15 mouse cellular contexts compared by ENCODE assay signal in genomic region chr4:95097942-95098721, GRCm38 (mm10). TPM values are rescaled to one million over a fixed set of nuclear protein-coding genes. Genes with fewer than 3 reads are reported as not detected.
DNase-seq lines count a peak whose midpoint lies in the region; ATAC-seq lines count a peak whose summit lies in the region.
"Had no signal": no experiment of that assay in that cellular context is flagged by ENCODE, and none has a peak within 500 bp of the region (broad histone marks: within the 10 kb centered on the region; RNA-seq: fewer than 3 reads in every experiment).

No protein-coding gene starts in this region.

- peak; percentile 46 for DNase-seq in hindbrain, embryonic 10.5 days (ENCODE audit: low spot score)
- DNase-seq in 3T3-L1 (ENCODE audit: low read depth, low spot score), result peak; percentile 91
- peak; percentile 61 for DNase-seq in embryo, embryonic 11 days
- no peak for DNase-seq in limb, embryonic 10.5 days (ENCODE audit: low spot score)
- DNase-seq in frontal cortex, postnatal 36 days (ENCODE audit: low spot score in 2 of 2), result no peak
- no peak for DNase-seq in testis, postnatal 14 days (ENCODE audit: low spot score)
- no peak for DNase-seq in adrenal gland, adult 8-10 months
- DNase-seq: cerebellum, adult 11-12 months; heart, adult 18-20 months; heart, postnatal 10 days; right cerebral cortex, postnatal 25 days had no signal

- no peak for ATAC-seq in hindbrain, embryonic 16.5 days
- ATAC-seq: hindbrain, postnatal 0 days had no signal

- H3K27ac ChIP-seq in hindbrain, embryonic 10.5 days, result no peak overlapping the region
- H3K27ac ChIP-seq in hindbrain, embryonic 16.5 days (ENCODE audit: low read depth, low read length), result no peak overlapping the region
- peak overlapping the region; percentile 66 for H3K27ac ChIP-seq in limb, embryonic 10.5 days
- H3K27ac ChIP-seq: hindbrain, postnatal 0 days; kidney, embryonic 15.5 days had no signal

- peaks cover 11% of the 10 kb centered on the region for H3K4me1 ChIP-seq in hindbrain, embryonic 10.5 days (replicated peaks)
- no peaks in the 10 kb centered on the region; the same call in 1 of the 2 replicates for H3K4me1 ChIP-seq in hindbrain, embryonic 16.5 days (ENCODE audit: control insufficient read depth, insufficient read depth, low read depth, low read length)
- peaks cover 37% of the 10 kb centered on the region for H3K4me1 ChIP-seq in limb, embryonic 10.5 days

- H3K9ac ChIP-seq in hindbrain, embryonic 16.5 days (ENCODE audit: low read depth, low read length), result no peak overlapping the region
- H3K9ac ChIP-seq: kidney, embryonic 15.5 days had no signal

- 0 out of 2 replicates have a peak, but pooled peaks cover 2% of the 10 kb centered on the region for H3K9me3 ChIP-seq in hindbrain, embryonic 10.5 days
- H3K9me3 ChIP-seq in hindbrain, embryonic 16.5 days (ENCODE audit: control insufficient read depth, low read length), result peaks cover 4% of the 10 kb centered on the region; the same call in 1 of the 2 replicates
- H3K9me3 ChIP-seq in limb, embryonic 10.5 days (replicated peaks), result no peaks in the 10 kb centered on the region
- H3K9me3 ChIP-seq: kidney, embryonic 15.5 days had no signal

- no peaks in the 10 kb centered on the region for H3K36me3 ChIP-seq in hindbrain, embryonic 10.5 days
- H3K36me3 ChIP-seq in hindbrain, embryonic 16.5 days (ENCODE audit: control insufficient read depth, insufficient read depth, low read length), result no peaks in the 10 kb centered on the region
- 0 out of 2 replicates have a peak, but pooled peaks cover 4% of the 10 kb centered on the region for H3K36me3 ChIP-seq in limb, embryonic 10.5 days
- H3K36me3 ChIP-seq: kidney, embryonic 15.5 days had no signal

- 65% methylated on average over 10 of the region's 10 CpGs for WGBS in hindbrain, embryonic 10.5 days
- 72% methylated on average over 10 of the region's 10 CpGs for WGBS in hindbrain, embryonic 16.5 days
- 41% methylated on average over 10 of the region's 10 CpGs for WGBS in limb, embryonic 10.5 days

- no peak overlapping the region for H3K4me2 ChIP-seq in hindbrain, embryonic 16.5 days (ENCODE audit: low read length)
- H3K4me2 ChIP-seq: kidney, embryonic 15.5 days had no signal

- H3K4me3 ChIP-seq in hindbrain, embryonic 10.5 days, result no peak overlapping the region
- no peak overlapping the region for H3K4me3 ChIP-seq in hindbrain, embryonic 16.5 days (ENCODE audit: low read length)
- H3K4me3 ChIP-seq in limb, embryonic 10.5 days, result no peak overlapping the region
- H3K4me3 ChIP-seq: kidney, embryonic 15.5 days; megakaryocyte, embryonic 14.5 days had no signal

- no peaks in the 10 kb centered on the region for H3K27me3 ChIP-seq in hindbrain, embryonic 10.5 days (ENCODE audit: insufficient read depth, poor library complexity, severe bottlenecking)
- H3K27me3 ChIP-seq in hindbrain, embryonic 16.5 days (replicated peaks; ENCODE audit: control insufficient read depth, insufficient read depth, low read length), result no peaks in the 10 kb centered on the region; the same call in 1 of the 2 replicates
- no peaks in the 10 kb centered on the region for H3K27me3 ChIP-seq in limb, embryonic 10.5 days (ENCODE audit: low read depth, poor library complexity, severe bottlenecking)
- H3K27me3 ChIP-seq: kidney, embryonic 15.5 days had no signal

RNA-seq across cellular contexts. Expression of gene Jun, which starts 46.1 kb away (rescaled TPM):
- 63.7 and 64.6 TPM in 2 replicates for polyA plus RNA-seq in hindbrain, embryonic 10.5 days (2016; fragmentation: Nextera tagmentation; extraction: Ambion mirVana)
- polyA plus RNA-seq in hindbrain, embryonic 16.5 days (2015; fragmentation: Nextera tagmentation; extraction: Ambion mirVana), result 62.9 and 63.7 TPM in 2 replicates
- 24.6 and 45.4 TPM in 2 replicates for polyA plus RNA-seq in limb, embryonic 10.5 days (2016; fragmentation: Nextera tagmentation; extraction: Ambion mirVana)
- total RNA-seq in adrenal gland, adult 8-10 months (2022), result 100 to 1,000 TPM; 127 to 531 (median 331) TPM

Comparison
In these comparisons a context has a peak if more than half of its experiments do, and no peak if none do; other contexts are left out.
1. DNase-seq: peak in hindbrain, embryonic 10.5 days (single experiment), 3T3-L1 (single experiment) and embryo, embryonic 11 days (single experiment); none in limb, embryonic 10.5 days (single experiment), frontal cortex, postnatal 36 days (0 of 2), testis, postnatal 14 days (single experiment) and adrenal gland, adult 8-10 months (single experiment).